Mouse (Mus musculus): ENCODE data around the gene Tmc5. TPM values are rescaled to one million over a fixed set of nuclear protein-coding genes. Genes with fewer than 3 reads are reported as not detected.

The Tmc5 gene
- polyA plus RNA-seq, 1 experiment from 2014 or later = 0.17 TPM

GRCm38 (mm10) chr7:118618104-118618503 lies 21.0 kb downstream of the Tmc5 start:
- Histone ChIP-seq H3K27me3 (ENCODE audit: control insufficient read depth, insufficient read depth, low read length) (no peaks in the 10 kb centered on the region), H3K4me1 (ENCODE audit: control insufficient read depth, insufficient read depth, low read length) (no peaks in the 10 kb centered on the region), H3K4me3 (ENCODE audit: low read depth, low read length) (no peak overlapping the region), H3K4me2 (ENCODE audit: low read depth) (no peak overlapping the region), H3K27ac (ENCODE audit: low read depth, low read length) (no peak overlapping the region), H3K36me3 (ENCODE audit: control insufficient read depth, insufficient read depth, low read length) (no peaks in the 10 kb centered on the region), H3K9me3 (ENCODE audit: control insufficient read depth, low read length) (no peaks in the 10 kb centered on the region), H3K9ac (ENCODE audit: low read length) (no peak overlapping the region)
- ATAC-seq (ENCODE audit: insufficient read depth, low FRiP score, low TSS enrichment) (no peak), DNase-seq (ENCODE audit: low spot score) (no peak)
- WGBS = 85% methylated on average over 5 of the region's 5 CpGs

- Histone ChIP-seq H3K27me3 (ENCODE audit: control insufficient read depth, insufficient read depth, low read length) (no peaks in the 10 kb centered on the region), H3K9ac (ENCODE audit: low read length) (no peak overlapping the region), H3K27ac (ENCODE audit: low read depth, low read length) (no peak overlapping the region), H3K4me2 (ENCODE audit: low read depth) (no peak overlapping the region), H3K4me3 (ENCODE audit: low read depth, low read length) (no peak overlapping the region), H3K36me3 (ENCODE audit: control insufficient read depth, insufficient read depth, low read length) (no peaks in the 10 kb centered on the region), H3K9me3 (ENCODE audit: control insufficient read depth, low read length) (no peaks in the 10 kb centered on the region), H3K4me1 (ENCODE audit: control insufficient read depth, insufficient read depth, low read length) (no peaks in the 10 kb centered on the region)
- no peak for DNase-seq (ENCODE audit: low spot score)
- WGBS = 96% methylated on average over 7 of the region's 7 CpGs
- ATAC-seq (ENCODE audit: insufficient read depth, low FRiP score, low TSS enrichment) = no peak
Measured at GRCm38 (mm10) chr7:118620243-118620906, 23.3 kb downstream of the Tmc5 start.

- Histone ChIP-seq H3K4me2 (ENCODE audit: low read depth) (no peak overlapping the region), H3K27me3 (ENCODE audit: control insufficient read depth, insufficient read depth, low read length) (no peaks in the 10 kb centered on the region), H3K4me3 (ENCODE audit: low read depth, low read length) (no peak overlapping the region), H3K27ac (ENCODE audit: low read depth, low read length) (no peak overlapping the region), H3K9ac (ENCODE audit: low read length) (no peak overlapping the region), H3K4me1 (ENCODE audit: control insufficient read depth, insufficient read depth, low read length) (no peaks in the 10 kb centered on the region), H3K36me3 (ENCODE audit: control insufficient read depth, insufficient read depth, low read length) (no peaks in the 10 kb centered on the region), H3K9me3 (ENCODE audit: control insufficient read depth, low read length) (no peaks in the 10 kb centered on the region)
- 82% methylated on average over 6 of the region's 6 CpGs for WGBS
- ATAC-seq (ENCODE audit: insufficient read depth, low FRiP score, low TSS enrichment) (no peak), DNase-seq (ENCODE audit: low spot score) (no peak)
Measured at GRCm38 (mm10) chr7:118621094-118621493, 24.0 kb downstream of the Tmc5 start.

- 83% methylated on average over 13 of the region's 13 CpGs for WGBS
- Histone ChIP-seq H3K27ac (ENCODE audit: low read depth, low read length) (no peak overlapping the region), H3K9ac (ENCODE audit: low read length) (no peak overlapping the region), H3K36me3 (ENCODE audit: control insufficient read depth, insufficient read depth, low read length) (no peaks in the 10 kb centered on the region), H3K4me2 (ENCODE audit: low read depth) (no peak overlapping the region), H3K27me3 (ENCODE audit: control insufficient read depth, insufficient read depth, low read length) (no peaks in the 10 kb centered on the region), H3K4me1 (ENCODE audit: control insufficient read depth, insufficient read depth, low read length) (no peaks in the 10 kb centered on the region), H3K9me3 (ENCODE audit: control insufficient read depth, low read length) (no peaks in the 10 kb centered on the region), H3K4me3 (ENCODE audit: low read depth, low read length) (no peak overlapping the region)
- DNase-seq (ENCODE audit: low spot score) = no peak
- ATAC-seq (ENCODE audit: insufficient read depth, low FRiP score, low TSS enrichment) = no peak
Measured at GRCm38 (mm10) chr7:118627550-118628298, 30.6 kb downstream of the Tmc5 start.

GRCm38 (mm10) chr7:118633094-118633493 lies 36.0 kb downstream of the Tmc5 start:
- no peak for ATAC-seq (ENCODE audit: insufficient read depth, low FRiP score, low TSS enrichment)
- no peak overlapping the region for H3K27ac ChIP-seq (ENCODE audit: low read depth, low read length)
- H3K9me3 ChIP-seq (ENCODE audit: control insufficient read depth, low read length) = no peaks in the 10 kb centered on the region
- H3K4me1 ChIP-seq (ENCODE audit: control insufficient read depth, insufficient read depth, low read length) = no peaks in the 10 kb centered on the region
- no peaks in the 10 kb centered on the region for H3K36me3 ChIP-seq (ENCODE audit: control insufficient read depth, insufficient read depth, low read length)
- H3K4me3 ChIP-seq (ENCODE audit: low read depth, low read length) = no peak overlapping the region
- H3K27me3 ChIP-seq (ENCODE audit: control insufficient read depth, insufficient read depth, low read length) = no peaks in the 10 kb centered on the region
- DNase-seq (ENCODE audit: low spot score) = no peak
- WGBS = 88% methylated on average over 9 of the region's 9 CpGs
- no peak overlapping the region for H3K4me2 ChIP-seq (ENCODE audit: low read depth)
- H3K9ac ChIP-seq (ENCODE audit: low read length) = no peak overlapping the region

GRCm38 (mm10) chr7:118633951-118634350 lies 36.9 kb downstream of the Tmc5 start:
- DNase-seq (ENCODE audit: low spot score) (no peak), ATAC-seq (ENCODE audit: insufficient read depth, low FRiP score, low TSS enrichment) (no peak)
- Histone ChIP-seq H3K27ac (ENCODE audit: low read depth, low read length) (no peak overlapping the region), H3K4me1 (ENCODE audit: control insufficient read depth, insufficient read depth, low read length) (no peaks in the 10 kb centered on the region), H3K9me3 (ENCODE audit: control insufficient read depth, low read length) (no peaks in the 10 kb centered on the region), H3K4me2 (ENCODE audit: low read depth) (no peak overlapping the region), H3K4me3 (ENCODE audit: low read depth, low read length) (no peak overlapping the region), H3K27me3 (ENCODE audit: control insufficient read depth, insufficient read depth, low read length) (no peaks in the 10 kb centered on the region), H3K36me3 (ENCODE audit: control insufficient read depth, insufficient read depth, low read length) (no peaks in the 10 kb centered on the region), H3K9ac (ENCODE audit: low read length) (no peak overlapping the region)
- WGBS = 85% methylated on average over 7 of the region's 7 CpGs

GRCm38 (mm10) chr7:118637466-118637865 lies 40.4 kb downstream of the Tmc5 start:
- WGBS = 71% methylated on average over 4 of the region's 4 CpGs
- Histone ChIP-seq H3K4me3 (ENCODE audit: low read depth, low read length) (no peak overlapping the region), H3K27me3 (ENCODE audit: control insufficient read depth, insufficient read depth, low read length) (no peaks in the 10 kb centered on the region), H3K4me1 (ENCODE audit: control insufficient read depth, insufficient read depth, low read length) (no peaks in the 10 kb centered on the region), H3K4me2 (ENCODE audit: low read depth) (no peak overlapping the region), H3K27ac (ENCODE audit: low read depth, low read length) (no peak overlapping the region), H3K9me3 (ENCODE audit: control insufficient read depth, low read length) (no peaks in the 10 kb centered on the region), H3K9ac (ENCODE audit: low read length) (no peak overlapping the region), H3K36me3 (ENCODE audit: control insufficient read depth, insufficient read depth, low read length) (no peaks in the 10 kb centered on the region)
- ATAC-seq (ENCODE audit: insufficient read depth, low FRiP score, low TSS enrichment) = no peak
- no peak for DNase-seq (ENCODE audit: low spot score)

GRCm38 (mm10) chr7:118646237-118646636 lies 49.1 kb downstream of the Tmc5 start:
- ATAC-seq (ENCODE audit: insufficient read depth, low FRiP score, low TSS enrichment) = no peak
- Histone ChIP-seq H3K27ac (ENCODE audit: low read depth, low read length) (no peak overlapping the region), H3K4me1 (ENCODE audit: control insufficient read depth, insufficient read depth, low read length) (no peaks in the 10 kb centered on the region), H3K9me3 (ENCODE audit: control insufficient read depth, low read length) (no peaks in the 10 kb centered on the region), H3K27me3 (ENCODE audit: control insufficient read depth, insufficient read depth, low read length) (no peaks in the 10 kb centered on the region), H3K4me2 (ENCODE audit: low read depth) (no peak overlapping the region), H3K9ac (ENCODE audit: low read length) (no peak overlapping the region), H3K36me3 (ENCODE audit: control insufficient read depth, insufficient read depth, low read length) (no peaks in the 10 kb centered on the region), H3K4me3 (ENCODE audit: low read depth, low read length) (no peak overlapping the region)
- 91% methylated on average over 1 of the region's 1 CpGs for WGBS
- no peak for DNase-seq (ENCODE audit: low spot score)

- no peak overlapping the region for H3K27ac ChIP-seq (ENCODE audit: low read depth, low read length)
- no peak overlapping the region for H3K4me3 ChIP-seq (ENCODE audit: low read depth, low read length)
- no peak for DNase-seq (ENCODE audit: low spot score)
- no peaks in the 10 kb centered on the region for H3K36me3 ChIP-seq (ENCODE audit: control insufficient read depth, insufficient read depth, low read length)
- WGBS = 92% methylated on average over 7 of the region's 7 CpGs
- H3K9ac ChIP-seq (ENCODE audit: low read length) = no peak overlapping the region
- H3K9me3 ChIP-seq (ENCODE audit: control insufficient read depth, low read length) = no peaks in the 10 kb centered on the region
- H3K4me1 ChIP-seq (ENCODE audit: control insufficient read depth, insufficient read depth, low read length) = no peaks in the 10 kb centered on the region
- no peak overlapping the region for H3K4me2 ChIP-seq (ENCODE audit: low read depth)
- no peak for ATAC-seq (ENCODE audit: insufficient read depth, low FRiP score, low TSS enrichment)
- H3K27me3 ChIP-seq (ENCODE audit: control insufficient read depth, insufficient read depth, low read length) = no peaks in the 10 kb centered on the region
Measured at GRCm38 (mm10) chr7:118649328-118649727, 52.2 kb downstream of the Tmc5 start.

Data from neural tube, embryonic 11.5 days (tissue).